Mouse (Mus musculus) embryonic facial prominence, embryonic 11.5 days (tissue): ENCODE measurements around the gene 2210016F16Rik. TPM values are rescaled to one million over a fixed set of nuclear protein-coding genes. Genes with fewer than 3 reads are reported as not detected.
"Not testable (repeated sequence)": the region's sequence is repeated elsewhere in the genome, so short reads cannot be mapped to it uniquely, and the experiment has no call there.

Experiments used
- ATAC-seq: fragments of 200-750 bp; cut with Nextera tagmentation; replicated peaks from 2 replicates; pipeline ENCODE4 v1.8.0; 2017; ENCODE audit warnings: low read depth; ENCODE audit not compliant: insufficient number of reproducible peaks, low FRiP score, low TSS enrichment
- DNase-seq: peaks from one replicate; pipeline ENCODE4 v3.0.0-alpha.2; 2015; ENCODE audit warnings: low spot score
- H3K27ac ChIP-seq: fragments of 300-500 bp; sonication (generic); replicated peaks from 2 replicates; pipeline ENCODE4 v1.5.1; 2014; ENCODE audit warnings: mild to moderate bottlenecking, low read depth, low read length, control low read depth
- H3K27me3 ChIP-seq: fragments of 300-500 bp; sonication (generic); 2 replicates; pipeline ENCODE4 v1.6.1; 2014; ENCODE audit warnings: mild to moderate bottlenecking, low read length, moderate library complexity, mixed read lengths; ENCODE audit not compliant: control insufficient read depth, insufficient read depth
- H3K36me3 ChIP-seq: fragments of 300-500 bp; sonication (generic); replicated peaks from 2 replicates; pipeline ENCODE4 v1.6.1; 2014; ENCODE audit warnings: low read depth, mild to moderate bottlenecking, low read length, moderate library complexity, mixed read lengths; ENCODE audit not compliant: control insufficient read depth, insufficient read depth
- H3K4me1 ChIP-seq: fragments of 300-500 bp; sonication (generic); 2 replicates; pipeline ENCODE4 v1.6.1; 2014; ENCODE audit warnings: low read length, mixed read lengths; ENCODE audit not compliant: control insufficient read depth, insufficient read depth
- H3K4me2 ChIP-seq: fragments of 300-500 bp; sonication (generic); 2 replicates; pipeline ENCODE4 v1.6.1; 2014; ENCODE audit warnings: low read depth, mild to moderate bottlenecking, control low read depth, low read length, moderate library complexity
- H3K4me3 ChIP-seq: fragments of 300-500 bp; sonication (generic); 2 replicates; pipeline ENCODE4 v1.5.1; 2014; ENCODE audit warnings: low read depth, low read length, control low read depth
- H3K9ac ChIP-seq: fragments of 300-500 bp; sonication (generic); replicated peaks from 2 replicates; pipeline ENCODE4 v1.6.1; 2014; ENCODE audit warnings: mild to moderate bottlenecking, control low read depth, low read length
- H3K9me3 ChIP-seq: fragments of 300-500 bp; sonication (generic); replicated peaks from 2 replicates; pipeline ENCODE4 v1.6.1; 2016; ENCODE audit warnings: mild to moderate bottlenecking, low read length, inconsistent platforms, mixed read lengths; ENCODE audit not compliant: control insufficient read depth
- WGBS: fragments of 180-500 bp; shearing (Covaris S2); extraction: QIAGEN DNeasy Blood & Tissue Kit; methylation state at CpG from one replicate; pipeline ENCODE4 v1.1.7; 2014; 5-methylcytosine and 5-hydroxymethylcytosine counted together
- polyA plus RNA-seq: library from polyadenylated mRNA; unstranded; fragments of >200 nt; fragmentation: Nextera tagmentation; extraction: Ambion mirVana; gene quantifications from 2 replicates; pipeline ENCODE4 v1.2.1, GENCODE M21; 2014

The 2210016F16Rik gene
- polyA plus RNA-seq, 1 experiment from 2014 or later, result 24.5 TPM

GRCm38 (mm10) chr13:58368835-58369234, 16.2 kb downstream of the 2210016F16Rik start:
- H3K27ac ChIP-seq, result no peak overlapping the region
- no peaks in the 10 kb centered on the region for H3K27me3 ChIP-seq
- no peak for DNase-seq
- no peaks in the 10 kb centered on the region for H3K9me3 ChIP-seq
- no peak for ATAC-seq
- 78% methylated on average over 4 of the region's 4 CpGs for WGBS
- H3K4me3 ChIP-seq, result no peak overlapping the region
- no peaks in the 10 kb centered on the region for H3K36me3 ChIP-seq
- H3K9ac ChIP-seq, result no peak overlapping the region
- H3K4me1 ChIP-seq, result no peaks in the 10 kb centered on the region
- no peak overlapping the region for H3K4me2 ChIP-seq

GRCm38 (mm10) chr13:58367641-58368040, 17.4 kb downstream of the 2210016F16Rik start:
- Histone ChIP-seq H3K4me3 (no peak overlapping the region), H3K36me3 (no peaks in the 10 kb centered on the region), H3K9me3 (no peaks in the 10 kb centered on the region), H3K27me3 (no peaks in the 10 kb centered on the region), H3K27ac (no peak overlapping the region), H3K9ac (no peak overlapping the region), H3K4me1 (no peaks in the 10 kb centered on the region), H3K4me2 (no peak overlapping the region)
- DNase-seq, result no peak
- WGBS, result 67% methylated on average over 1 of the region's 1 CpGs
- ATAC-seq, result no peak

- no peak overlapping the region for H3K4me2 ChIP-seq
- no peaks in the 10 kb centered on the region for H3K4me1 ChIP-seq
- ATAC-seq (no peak), DNase-seq (no peak)
- H3K9ac ChIP-seq, result no peak overlapping the region
- no peak overlapping the region for H3K4me3 ChIP-seq
- no peak overlapping the region for H3K27ac ChIP-seq
- H3K9me3 ChIP-seq, result no peaks in the 10 kb centered on the region
- H3K36me3 ChIP-seq, result no peaks in the 10 kb centered on the region
- 88% methylated on average over 3 of the region's 3 CpGs for WGBS
- no peaks in the 10 kb centered on the region for H3K27me3 ChIP-seq
Observed at GRCm38 (mm10) chr13:58366373-58366772, 18.7 kb downstream of the 2210016F16Rik start.

- not testable (repeated sequence) for H3K36me3 ChIP-seq, H3K27me3 ChIP-seq, DNase-seq, ATAC-seq, H3K4me2 ChIP-seq, H3K9ac ChIP-seq, H3K9me3 ChIP-seq, H3K4me1 ChIP-seq, H3K27ac ChIP-seq, H3K4me3 ChIP-seq
- WGBS, result 85% methylated on average over 8 of the region's 8 CpGs
Observed at GRCm38 (mm10) chr13:58365179-58365578, 19.8 kb downstream of the 2210016F16Rik start.

- H3K36me3 ChIP-seq, result no peaks in the 10 kb centered on the region
- H3K4me2 ChIP-seq, result no peak overlapping the region
- 75% methylated on average over 8 of the region's 8 CpGs for WGBS
- ATAC-seq (no peak), DNase-seq (no peak)
- no peak overlapping the region for H3K9ac ChIP-seq
- H3K9me3 ChIP-seq, result no peaks in the 10 kb centered on the region
- no peak overlapping the region for H3K27ac ChIP-seq
- H3K4me1 ChIP-seq, result no peaks in the 10 kb centered on the region
- H3K27me3 ChIP-seq, result no peaks in the 10 kb centered on the region
- no peak overlapping the region for H3K4me3 ChIP-seq
Observed at GRCm38 (mm10) chr13:58364353-58365175, 20.5 kb downstream of the 2210016F16Rik start.

- Histone ChIP-seq H3K4me1 (no peaks in the 10 kb centered on the region), H3K4me2 (peak overlapping the region; percentile 97), H3K9ac (no peak overlapping the region; the same call in 1 of the 2 replicates), H3K4me3 (peak overlapping the region; percentile 67), H3K36me3 (no peaks in the 10 kb centered on the region), H3K27ac (no peak overlapping the region), H3K9me3 (no peaks in the 10 kb centered on the region), H3K27me3 (no peaks in the 10 kb centered on the region)
- DNase-seq, result no peak
- WGBS, result 2% methylated on average over 7 of the region's 7 CpGs
- ATAC-seq, result peak; percentile 64; the same call in 1 of the 2 replicates
Observed at GRCm38 (mm10) chr13:58359304-58359653, 25.7 kb downstream of the 2210016F16Rik start.

- H3K9ac ChIP-seq, result peak within 1 kb of the TSS; percentile 68
- WGBS, result under 1% methylated on average over 66 of the region's 85 CpGs
- no peaks in the 10 kb centered on the region for H3K36me3 ChIP-seq
- no peaks in the 10 kb centered on the region for H3K27me3 ChIP-seq
- ATAC-seq (peak; percentile 97), DNase-seq (peak; percentile 92)
- no peaks in the 10 kb centered on the region for H3K9me3 ChIP-seq
- no peak within 1 kb of the TSS for H3K27ac ChIP-seq
- H3K4me2 ChIP-seq, result peak within 1 kb of the TSS; percentile 97
- peak within 1 kb of the TSS; percentile 67 for H3K4me3 ChIP-seq
- no peaks in the 10 kb centered on the region for H3K4me1 ChIP-seq
Observed at GRCm38 (mm10) chr13:58358629-58359303, 26.3 kb downstream of the 2210016F16Rik start, which contains the start of gene Kif27. Kif27 (minus strand) TSS chr13:58359122.

- no peaks in the 10 kb centered on the region for H3K36me3 ChIP-seq
- H3K9ac ChIP-seq, result no peak overlapping the region
- H3K9me3 ChIP-seq, result no peaks in the 10 kb centered on the region
- no peaks in the 10 kb centered on the region for H3K4me1 ChIP-seq
- no peak overlapping the region for H3K4me3 ChIP-seq
- no peaks in the 10 kb centered on the region for H3K27me3 ChIP-seq
- no peak overlapping the region for H3K27ac ChIP-seq
- no peak overlapping the region for H3K4me2 ChIP-seq
- DNase-seq, result no peak
- no peak for ATAC-seq
Observed at GRCm38 (mm10) chr13:58352996-58353395, 32.0 kb downstream of the 2210016F16Rik start.
